Mouse (Mus musculus) left cerebral cortex, adult 18-20 months (tissue): ENCODE results near the gene Snx27. TPM values are rescaled to one million over a fixed set of nuclear protein-coding genes. Genes with fewer than 3 reads are reported as not detected.

ENCODE experiments used
- DNase-seq, 2 experiments: peaks; one replicate each; pipeline ENCODE4 v3.0.0; 2021 to 2022; ENCODE audit warnings: low spot score in 2 of 2, mixed read lengths in 1 of 2
- total RNA-seq, 2 experiments: library from RNA; stranded (reverse); gene quantifications; 2 replicates each; pipeline ENCODE4 v1.2.3; 2021

Snx27 gene
- total RNA-seq, 2 experiments from 2014 or later: 106 TPM

DNA sequence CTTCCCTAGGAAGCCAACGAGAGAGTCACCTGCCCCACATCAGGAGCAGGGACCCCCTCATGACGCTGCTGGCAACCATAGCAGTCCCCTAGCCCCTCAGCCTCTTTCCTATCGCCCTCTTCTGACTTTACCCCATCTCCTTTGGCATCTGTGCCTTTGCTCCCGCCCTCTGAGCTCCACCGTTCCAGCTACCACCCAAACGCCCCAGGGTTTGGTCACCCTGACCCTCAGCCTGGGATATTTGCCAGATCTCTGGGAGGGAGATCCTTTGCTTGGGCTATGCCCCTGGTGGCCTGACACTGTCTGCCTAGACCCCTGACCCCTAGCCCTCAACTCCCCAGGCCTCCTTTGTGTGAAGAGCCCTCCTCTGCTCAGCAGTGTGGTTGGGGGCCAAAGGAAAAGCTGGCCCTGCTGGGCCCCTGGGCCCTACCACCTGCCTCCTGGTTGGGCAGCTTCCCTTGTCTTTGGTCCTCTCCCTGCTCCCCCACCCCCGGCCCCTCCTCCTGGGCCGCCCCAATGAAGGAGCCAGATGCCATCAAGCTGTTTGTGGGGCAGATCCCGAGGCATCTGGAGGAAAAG lies 103.8 kb downstream of the Snx27 start:
- DNase-seq: no peak

DNA sequence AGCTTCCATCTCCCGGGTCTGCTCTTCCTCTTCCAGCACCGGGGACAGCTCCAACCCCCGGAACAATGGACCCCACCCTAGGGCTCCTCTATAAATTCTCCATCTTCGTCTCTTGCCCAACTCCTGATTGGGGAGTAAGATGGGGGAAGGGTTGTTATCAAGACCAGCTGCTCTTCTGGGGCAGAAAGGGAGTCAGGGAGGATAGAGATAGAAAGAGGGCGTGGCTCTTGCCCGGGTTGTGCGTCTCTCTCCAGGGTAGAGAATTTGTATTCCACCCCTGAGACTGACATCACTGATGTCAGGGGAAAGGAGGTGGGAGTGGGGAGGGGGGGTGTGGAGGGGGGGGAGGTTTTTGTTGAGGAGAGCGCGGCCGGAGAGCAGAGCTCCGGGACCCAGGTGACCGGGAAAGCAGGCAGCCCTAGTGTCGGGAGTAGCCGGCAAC lies 104.5 kb downstream of the Snx27 start, which contains the start of gene Celf3:
Gene Celf3, plus strand, starts transcription at position 315 of the 442 bp plus-strand sequence.
- DNase-seq: peak; percentile 72 to 78

DNA sequence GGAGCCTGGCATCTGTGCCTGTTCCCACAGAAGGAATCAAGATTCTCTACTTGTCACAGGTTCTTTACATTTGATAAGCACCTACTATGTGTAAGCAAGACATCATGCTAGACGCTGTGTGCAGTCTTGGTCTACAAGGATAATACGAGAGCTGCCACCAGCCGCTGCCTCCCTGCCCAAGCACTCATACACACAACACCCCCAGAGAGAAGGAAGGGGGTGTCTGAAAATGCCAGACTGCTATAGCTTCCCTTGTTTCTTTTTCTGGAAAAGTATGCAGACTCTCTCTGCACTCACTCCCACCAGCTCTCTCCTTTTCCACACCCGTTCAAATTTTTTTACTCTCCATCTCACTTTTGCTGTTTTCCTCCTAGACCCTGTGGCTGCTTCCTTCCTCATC lies 105.1 kb downstream of the Snx27 start:
- peak in 1 of 2 experiments; percentile 54 for DNase-seq

DNA sequence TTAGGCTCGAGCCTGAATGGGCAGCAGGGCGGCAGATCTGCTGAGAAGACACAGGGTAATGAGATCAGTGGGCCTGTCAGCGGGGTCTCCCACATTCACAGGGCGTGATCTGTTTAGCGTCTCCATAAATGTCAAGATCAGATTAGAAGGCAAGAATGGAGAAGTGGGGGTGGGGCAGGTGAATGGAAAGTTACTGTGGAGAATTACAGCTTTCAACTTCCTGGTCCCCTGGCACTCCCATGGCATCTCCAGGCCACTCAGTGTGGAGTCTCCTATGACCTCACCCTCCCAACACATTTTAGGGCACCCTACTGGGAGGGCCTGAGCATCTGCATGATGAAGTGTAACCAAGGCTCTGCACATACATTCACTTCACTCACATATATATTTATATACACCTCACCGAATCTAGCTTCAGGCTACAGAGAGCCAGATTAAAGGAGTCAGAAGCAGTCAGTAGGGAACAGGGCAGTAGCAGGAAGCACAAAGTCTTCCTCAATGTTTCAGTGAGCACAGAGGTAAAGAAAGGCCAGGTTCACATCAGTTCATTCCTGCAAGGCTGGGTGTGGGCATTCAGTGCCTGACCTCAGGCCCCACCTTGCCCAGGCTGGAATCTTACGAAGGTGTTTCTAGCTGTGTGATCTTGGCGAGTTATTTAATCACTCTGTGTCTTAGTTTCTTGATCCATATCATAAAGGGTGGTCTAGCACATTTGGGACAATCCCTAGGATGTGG lies 106.0 kb downstream of the Snx27 start:
- no peak for DNase-seq

DNA sequence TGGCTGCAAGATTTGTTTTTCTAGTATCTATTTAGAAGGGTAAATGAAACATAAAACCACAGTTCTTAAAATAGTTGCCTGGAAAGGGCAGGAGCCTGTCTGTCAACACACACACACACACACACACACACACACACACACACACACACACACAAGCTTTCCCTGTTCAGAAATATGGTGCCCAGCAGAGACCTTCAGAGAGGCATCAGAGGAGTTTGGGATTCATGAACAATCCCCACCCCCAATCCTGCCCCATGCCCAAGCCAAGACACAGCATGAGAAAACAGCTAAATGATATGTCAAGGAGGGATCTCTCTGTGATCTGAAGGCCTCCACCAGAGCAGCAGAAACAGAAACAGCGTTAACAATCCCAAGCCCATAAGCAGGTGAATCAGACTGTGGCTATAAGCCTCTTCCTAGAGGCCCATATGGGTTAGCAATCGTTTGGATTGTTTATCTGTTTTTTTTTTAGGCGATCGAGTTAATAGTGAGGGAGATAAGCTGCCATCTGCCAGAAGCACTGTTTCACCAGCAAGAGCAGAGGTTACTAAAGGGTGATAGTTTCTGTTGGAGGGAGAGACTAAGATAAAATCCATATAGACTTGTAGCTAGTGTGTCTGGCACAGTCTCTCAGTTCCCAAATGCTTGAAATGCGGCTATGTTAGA lies 108.8 kb downstream of the Snx27 start:
- no peak for DNase-seq

DNA sequence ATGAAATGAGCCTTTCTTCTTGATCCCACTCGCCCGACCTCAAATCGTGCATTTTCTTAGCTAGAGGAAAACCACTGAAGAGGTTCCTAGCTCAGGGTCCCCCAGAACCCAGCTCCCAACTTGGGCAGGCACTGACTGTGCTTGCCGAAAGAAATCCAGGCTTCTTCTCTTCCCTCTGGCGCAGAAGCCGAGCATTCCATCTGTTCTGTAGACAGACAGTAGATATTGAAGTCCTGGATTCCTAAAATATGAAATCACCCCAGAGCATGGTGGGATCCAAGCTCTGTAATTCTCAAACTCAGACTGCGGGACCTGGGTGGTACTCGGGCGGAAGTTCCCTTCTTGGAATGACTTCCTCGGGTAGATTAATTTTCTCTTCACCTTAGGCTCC lies 109.4 kb downstream of the Snx27 start:
- no peak for DNase-seq

DNA sequence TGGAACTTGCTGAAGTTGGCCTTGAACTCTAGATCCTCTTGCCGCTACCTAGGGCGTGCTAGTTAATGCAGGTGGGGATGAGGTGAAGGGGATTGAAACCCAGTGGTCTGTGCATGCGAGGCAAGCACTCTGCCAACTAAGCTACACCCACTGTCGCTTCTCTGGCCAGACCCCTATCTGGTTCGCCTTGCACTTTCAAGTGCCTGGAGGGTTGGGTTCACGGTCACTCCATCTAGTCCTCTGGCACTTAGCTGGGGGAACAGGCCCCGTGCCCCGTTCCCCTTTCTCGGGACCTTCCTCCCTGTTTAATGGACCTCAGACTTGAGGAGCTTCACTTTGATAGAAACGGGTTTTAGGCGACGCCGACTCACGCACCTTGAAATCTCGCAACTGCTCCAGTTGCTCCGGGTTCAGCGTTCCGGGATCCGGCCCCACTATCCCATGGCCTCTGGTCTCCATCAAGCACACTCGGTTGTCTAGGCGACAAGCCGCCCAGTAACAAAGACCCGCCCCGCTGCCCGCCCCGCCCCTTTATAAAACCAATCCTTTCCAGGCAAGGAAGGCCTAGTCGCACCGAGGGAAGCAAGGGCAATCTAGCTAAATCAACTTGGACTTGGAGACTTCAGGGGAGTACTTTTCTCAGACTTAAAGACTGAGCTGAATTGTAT lies 109.9 kb downstream of the Snx27 start:
- peak in 1 of 2 experiments; percentile 31 for DNase-seq

DNA sequence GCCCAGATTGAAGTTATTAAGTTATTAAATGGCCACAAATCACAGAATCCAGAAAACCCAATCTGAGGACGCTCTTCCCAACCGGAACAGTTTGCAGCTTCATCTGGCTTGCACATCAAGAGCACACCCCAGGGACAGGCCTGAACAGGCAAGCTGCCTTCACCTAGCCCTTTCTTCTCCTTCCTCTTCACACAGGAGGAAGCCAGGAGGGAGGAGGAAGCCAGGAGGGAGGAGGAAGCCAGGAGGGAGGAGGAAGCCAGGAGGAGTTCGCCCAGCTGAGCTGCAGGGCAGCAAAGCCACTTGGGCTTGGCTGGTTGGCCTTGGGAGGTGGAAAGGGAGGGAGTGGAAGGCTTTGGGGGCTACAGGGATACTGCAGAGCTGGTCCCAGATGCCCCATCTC lies 113.6 kb downstream of the Snx27 start:
- DNase-seq: no peak

DNA sequence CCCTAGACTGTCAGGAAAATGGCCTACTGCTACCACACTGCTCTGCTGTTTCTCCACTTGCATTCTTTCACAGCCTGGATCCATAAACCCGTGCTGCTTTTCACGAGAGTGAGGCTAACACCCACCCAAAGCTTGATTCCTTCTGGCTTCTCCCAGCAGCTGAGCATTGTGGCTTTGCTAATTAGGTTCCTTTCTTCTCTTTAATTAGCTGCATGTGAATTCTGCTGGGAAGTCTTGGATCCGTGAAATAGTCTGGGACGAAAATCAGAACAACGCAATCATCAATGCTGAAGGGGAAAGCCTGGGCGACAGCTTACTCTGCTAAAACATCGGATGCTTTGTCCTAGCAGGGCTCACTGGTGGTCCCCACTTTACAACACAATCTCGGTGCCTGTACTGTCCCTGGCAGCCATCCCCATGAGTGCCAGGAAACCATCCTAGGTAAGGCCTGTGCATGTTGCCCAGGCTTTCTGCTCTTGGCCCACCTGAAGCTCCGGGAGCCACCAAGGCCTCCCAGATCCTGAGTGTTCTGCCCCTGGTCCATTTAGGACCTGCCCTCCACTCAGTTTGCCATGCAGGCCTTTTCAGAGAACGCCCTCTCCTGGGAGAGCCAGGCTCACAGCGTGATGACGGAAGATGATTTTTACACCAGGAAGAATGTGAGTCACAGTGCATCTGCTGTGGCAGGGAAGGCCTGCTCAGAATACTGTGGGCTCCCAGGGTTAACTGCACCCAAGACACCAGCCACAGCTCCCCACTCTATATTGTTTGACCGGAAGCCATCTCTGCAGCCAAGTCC lies 116.7 kb downstream of the Snx27 start:
- peak in 1 of 2 experiments; percentile 72 for DNase-seq

DNA sequence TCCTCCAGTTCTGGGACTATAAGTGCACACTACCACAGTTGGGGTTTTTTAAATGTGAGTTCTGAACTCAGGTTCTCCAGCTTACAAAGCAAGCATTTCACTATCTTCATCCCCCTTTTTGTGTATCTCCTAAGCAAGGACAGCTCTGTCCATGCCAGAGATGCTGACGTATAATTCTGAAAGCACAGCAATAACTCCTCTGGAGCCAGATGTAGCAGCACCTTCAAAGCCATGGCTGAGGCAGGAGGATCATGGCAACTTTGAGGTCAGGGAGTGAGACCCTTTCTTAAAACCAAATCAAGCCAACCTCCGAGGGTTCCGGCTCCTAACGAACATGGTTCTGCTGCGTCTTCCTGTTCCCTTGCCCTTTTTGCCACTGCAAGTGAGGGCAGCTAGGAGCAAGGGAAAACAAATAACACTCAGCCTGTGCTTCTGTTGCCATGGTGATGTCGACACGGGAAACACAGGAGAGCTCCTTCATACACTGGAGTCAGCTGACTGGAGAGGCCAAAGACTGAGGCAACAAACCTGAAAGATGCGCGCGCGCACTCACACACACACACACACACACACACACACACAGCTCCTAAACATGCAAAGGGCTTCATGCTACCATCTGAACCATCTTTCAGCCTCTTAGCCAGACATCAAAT lies 118.5 kb downstream of the Snx27 start:
- no peak for DNase-seq

DNA sequence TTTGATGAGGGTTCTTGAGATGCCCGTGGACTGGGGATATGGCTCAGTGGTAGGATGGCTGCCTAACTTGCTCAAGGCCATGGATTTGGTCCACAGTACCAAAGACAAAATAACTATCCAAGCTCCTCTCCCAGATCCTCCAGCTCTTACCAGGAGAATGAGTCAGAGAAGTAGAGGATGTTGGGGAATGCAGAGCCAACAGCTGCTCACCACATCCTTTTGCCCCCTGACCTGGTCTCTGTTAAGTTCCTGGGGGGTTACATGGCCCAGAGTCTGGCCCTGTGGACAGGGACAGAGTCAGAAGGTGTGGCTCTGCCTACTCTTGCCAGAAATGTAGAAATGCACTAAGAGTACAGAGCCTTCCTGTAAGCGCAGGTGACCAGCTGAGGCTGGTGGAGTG lies 122.7 kb downstream of the Snx27 start:
- DNase-seq: no peak

DNA sequence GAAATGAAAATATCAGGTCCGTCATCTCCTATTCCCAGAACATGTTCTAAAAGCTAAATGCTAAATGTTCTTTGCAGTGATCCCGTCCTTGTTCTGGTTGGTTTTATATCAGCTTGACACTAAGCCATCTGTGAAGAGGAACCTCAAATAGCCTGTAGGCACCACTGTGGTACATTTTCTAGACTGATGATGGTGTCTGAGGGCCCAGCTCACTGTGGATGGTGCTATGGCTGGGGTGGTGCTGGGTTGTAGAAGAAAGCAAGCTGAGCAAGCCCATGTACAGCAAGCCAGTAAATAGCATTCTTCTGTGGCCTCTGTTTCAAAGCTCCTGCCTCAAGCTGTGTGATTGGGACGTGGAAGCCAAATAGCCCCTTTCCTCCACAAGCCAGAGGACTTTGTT lies 125.5 kb downstream of the Snx27 start:
- no peak for DNase-seq

DNA sequence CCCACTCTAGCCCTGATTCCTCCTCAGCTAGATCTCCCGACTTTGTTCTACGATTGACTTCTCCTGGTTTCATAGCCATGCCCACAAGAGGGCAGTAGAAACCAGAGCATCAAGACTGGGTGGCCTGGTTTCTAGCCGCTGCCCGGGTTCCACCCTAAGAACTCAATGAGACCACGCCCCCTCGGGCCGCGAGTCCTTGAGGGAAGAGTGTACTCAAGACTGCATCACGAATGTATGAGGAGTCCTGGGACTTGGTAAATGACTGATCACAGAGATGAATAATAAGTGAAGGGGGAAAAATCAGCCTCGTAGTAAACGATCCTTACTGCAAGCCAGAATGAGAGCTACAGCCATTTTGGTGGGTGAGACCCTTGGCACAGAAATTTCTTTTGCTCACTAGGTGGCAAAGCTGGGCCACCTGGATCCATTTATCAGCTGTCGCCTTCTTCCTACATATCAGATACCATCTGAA lies 126.0 kb downstream of the Snx27 start:
- peak; percentile 81 to 82 for DNase-seq

DNA sequence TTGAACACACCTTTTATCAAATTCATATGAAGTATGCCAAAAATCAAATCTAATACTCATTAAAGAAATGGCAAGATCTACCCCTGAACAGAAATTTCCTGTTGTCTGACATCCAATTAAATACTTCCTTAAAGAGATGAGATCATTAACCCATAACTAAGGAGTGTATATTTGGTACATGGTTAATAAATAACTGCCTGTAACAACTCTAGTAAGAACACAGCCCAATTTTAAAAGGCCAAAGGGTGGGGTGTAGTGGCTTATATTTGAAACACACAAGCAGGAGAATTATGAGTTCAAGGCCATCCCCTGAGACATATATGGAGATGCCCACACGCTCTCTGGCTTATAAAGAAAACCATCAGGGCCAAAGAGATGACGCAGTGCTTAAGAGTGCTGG lies 133.1 kb downstream of the Snx27 start:
- no peak for DNase-seq

Other genes starting within 250 kb of the Snx27 start
- gene Them5, start 240.6 kb downstream of the Snx27 start, total RNA-seq: not detected
- gene C2cd4d, start 220.3 kb downstream of the Snx27 start, total RNA-seq: under 1 TPM in 1 of 2 experiments, not detected in 1; 0.46 TPM
- gene Rorc, start 209.9 kb downstream of the Snx27 start, total RNA-seq: 1 to 10 TPM; 1.7 to 1.9 TPM
- gene Lingo4, start 184.2 kb downstream of the Snx27 start, total RNA-seq: under 1 TPM; 0.63 to 0.73 TPM
- gene Tdrkh, start 169.4 kb downstream of the Snx27 start, total RNA-seq: 10 to 100 TPM; 37.8 to 39.0 TPM
- gene Mrpl9, start 139.4 kb downstream of the Snx27 start, total RNA-seq: 10 to 100 TPM; 36.9 to 37.1 TPM
- gene Oaz3, start 138.8 kb downstream of the Snx27 start, total RNA-seq: not detected
- gene Celf3, start 104.4 kb downstream of the Snx27 start, total RNA-seq: 100 to 1,000 TPM; 147 to 160 TPM
- gene Riiad1, start 102.4 kb downstream of the Snx27 start, total RNA-seq: 1 to 10 TPM; 6.4 to 7.8 TPM
- not detected for gene Gm10972, start 60.4 kb upstream of the Snx27 start, total RNA-seq
- 1 to 10 TPM; 2.5 to 2.8 TPM for gene Tuft1, start 76.2 kb upstream of the Snx27 start, total RNA-seq
- gene Selenbp2, start 110.8 kb upstream of the Snx27 start, total RNA-seq: 1 to 10 TPM; 1.6 to 3.1 TPM
- 1 to 10 TPM; 3.2 to 3.6 TPM for gene Cgn, start 203.8 kb upstream of the Snx27 start, total RNA-seq